Mouse (Mus musculus): Measurements from ENCODE around the gene Nup153. TPM values are rescaled to one million over a fixed set of nuclear protein-coding genes. Genes with fewer than 3 reads are reported as not detected.
A peak's percentile ranks its signal among the peaks of the same experiment; 100 is the strongest.

Nup153 gene
- polyA plus RNA-seq, 1 experiment from 2014 or later: 7.0 TPM

GRCm38 (mm10) chr13:46736479-46736865 is 8.7 kb upstream of the Nup153 start:
- WGBS: under 1% methylated on average over 12 of the region's 12 CpGs
- Histone ChIP-seq H3K27ac (replicated peaks) (peak overlapping the region; percentile 66), H3K36me3 (ENCODE audit: control insufficient read depth, insufficient read depth, low read length) (no peaks in the 10 kb centered on the region), H3K9me3 (ENCODE audit: control insufficient read depth, low read length) (no peaks in the 10 kb centered on the region), H3K4me2 (replicated peaks; ENCODE audit: low read depth) (peak overlapping the region; percentile 88), H3K4me3 (ENCODE audit: low read depth, low read length) (peak overlapping the region; percentile 52), H3K27me3 (ENCODE audit: control insufficient read depth, insufficient read depth, low read length) (no peaks in the 10 kb centered on the region), H3K9ac (ENCODE audit: low read length) (peak overlapping the region; percentile 43), H3K4me1 (replicated peaks; ENCODE audit: control insufficient read depth, insufficient read depth) (no peaks in the 10 kb centered on the region)
- TF ChIP-seq CTCF (IDR thresholded peaks at IDR 0.05; ENCODE audit: low read depth): no peak
- ATAC-seq (ENCODE audit: low FRiP score, low TSS enrichment) (no peak), DNase-seq (ENCODE audit: low spot score) (peak; percentile 26)

- ATAC-seq (ENCODE audit: low FRiP score, low TSS enrichment): peak; percentile 71
- H3K9me3 ChIP-seq (ENCODE audit: control insufficient read depth, low read length): no peaks in the 10 kb centered on the region
- H3K27me3 ChIP-seq (ENCODE audit: control insufficient read depth, insufficient read depth, low read length): no peaks in the 10 kb centered on the region
- TF ChIP-seq EP300 (optimal IDR thresholded peaks at IDR 0.05): no peak
- TF ChIP-seq CTCF (IDR thresholded peaks at IDR 0.05; ENCODE audit: low read depth): peak; percentile 44
- DNase-seq (ENCODE audit: low spot score): peak; percentile 63
- H3K4me2 ChIP-seq (replicated peaks; ENCODE audit: low read depth): peak overlapping the region; percentile 88
- no peaks in the 10 kb centered on the region for H3K36me3 ChIP-seq (ENCODE audit: control insufficient read depth, insufficient read depth, low read length)
- H3K9ac ChIP-seq (ENCODE audit: low read length): peak overlapping the region; percentile 43
- WGBS: under 1% methylated on average over 20 of the region's 20 CpGs
- peak overlapping the region; percentile 66 for H3K27ac ChIP-seq (replicated peaks)
- H3K4me1 ChIP-seq (replicated peaks; ENCODE audit: control insufficient read depth, insufficient read depth): no peaks in the 10 kb centered on the region
- peak overlapping the region; percentile 52 for H3K4me3 ChIP-seq (ENCODE audit: low read depth, low read length)
Observed at GRCm38 (mm10) chr13:46735808-46736478, 8.2 kb upstream of the Nup153 start.

GRCm38 (mm10) chr13:46735219-46735807 is 7.6 kb upstream of the Nup153 start:
- ATAC-seq (ENCODE audit: low FRiP score, low TSS enrichment) (peak; percentile 10; the same call in 1 of the 2 replicates), DNase-seq (ENCODE audit: low spot score) (no peak)
- peak overlapping the region; percentile 52 for H3K4me3 ChIP-seq (ENCODE audit: low read depth, low read length)
- H3K9me3 ChIP-seq (ENCODE audit: control insufficient read depth, low read length): no peaks in the 10 kb centered on the region
- WGBS: 27% methylated on average over 11 of the region's 11 CpGs
- peak overlapping the region; percentile 88 for H3K4me2 ChIP-seq (replicated peaks; ENCODE audit: low read depth)
- H3K36me3 ChIP-seq (ENCODE audit: control insufficient read depth, insufficient read depth, low read length): no peaks in the 10 kb centered on the region
- peak overlapping the region; percentile 63 for H3K27ac ChIP-seq (replicated peaks)
- no peak for TF ChIP-seq EP300 (optimal IDR thresholded peaks at IDR 0.05)
- no peak for TF ChIP-seq CTCF (IDR thresholded peaks at IDR 0.05; ENCODE audit: low read depth)
- H3K27me3 ChIP-seq (ENCODE audit: control insufficient read depth, insufficient read depth, low read length): no peaks in the 10 kb centered on the region
- H3K9ac ChIP-seq (ENCODE audit: low read length): peak overlapping the region; percentile 43
- H3K4me1 ChIP-seq (replicated peaks; ENCODE audit: control insufficient read depth, insufficient read depth): no peaks in the 10 kb centered on the region

GRCm38 (mm10) chr13:46729998-46730397 is 2.3 kb upstream of the Nup153 start:
- no peaks in the 10 kb centered on the region for H3K27me3 ChIP-seq (ENCODE audit: control insufficient read depth, insufficient read depth, low read length)
- TF ChIP-seq CTCF (IDR thresholded peaks at IDR 0.05; ENCODE audit: low read depth) (no peak), EP300 (optimal IDR thresholded peaks at IDR 0.05) (no peak)
- no peak overlapping the region for H3K4me2 ChIP-seq (replicated peaks; ENCODE audit: low read depth)
- no peak for DNase-seq (ENCODE audit: low spot score)
- H3K27ac ChIP-seq (replicated peaks): no peak overlapping the region
- no peaks in the 10 kb centered on the region for H3K9me3 ChIP-seq (ENCODE audit: control insufficient read depth, low read length)
- WGBS: 62% methylated on average over 2 of the region's 2 CpGs
- no peak overlapping the region for H3K9ac ChIP-seq (ENCODE audit: low read length)
- H3K4me3 ChIP-seq (ENCODE audit: low read depth, low read length): no peak overlapping the region
- H3K4me1 ChIP-seq (replicated peaks; ENCODE audit: control insufficient read depth, insufficient read depth): no peaks in the 10 kb centered on the region
- ATAC-seq (ENCODE audit: low FRiP score, low TSS enrichment): no peak
- no peaks in the 10 kb centered on the region for H3K36me3 ChIP-seq (ENCODE audit: control insufficient read depth, insufficient read depth, low read length)

DNA sequence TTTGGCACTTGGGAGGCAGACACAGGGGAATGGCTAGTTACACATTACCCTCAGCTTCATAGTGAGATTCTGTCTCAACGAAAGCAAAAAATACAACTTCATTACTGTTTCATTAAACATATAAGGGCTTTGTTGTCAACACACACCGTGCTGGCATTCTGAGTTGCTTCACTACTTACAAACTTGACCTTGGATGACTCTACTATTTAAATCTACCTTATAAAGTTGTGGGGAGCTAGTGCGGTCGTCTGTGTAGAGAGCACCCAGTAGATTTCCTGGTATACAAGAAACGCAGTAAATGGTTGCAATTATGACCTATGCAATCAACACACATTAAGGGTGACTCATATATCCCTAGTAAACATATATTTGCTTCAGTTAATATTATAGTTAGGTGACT is 671 bp upstream of the Nup153 start:
- Histone ChIP-seq H3K9ac (ENCODE audit: low read length) (0 out of 2 replicates have a peak overlapping the region, but pooled peaks have one; percentile 28), H3K27ac (replicated peaks) (no peak overlapping the region), H3K4me2 (replicated peaks; ENCODE audit: low read depth) (peak overlapping the region; percentile 54), H3K36me3 (ENCODE audit: control insufficient read depth, insufficient read depth, low read length) (no peaks in the 10 kb centered on the region), H3K4me3 (ENCODE audit: low read depth, low read length) (peak overlapping the region; percentile 95), H3K4me1 (replicated peaks; ENCODE audit: control insufficient read depth, insufficient read depth) (no peaks in the 10 kb centered on the region), H3K27me3 (ENCODE audit: control insufficient read depth, insufficient read depth, low read length) (no peaks in the 10 kb centered on the region), H3K9me3 (ENCODE audit: control insufficient read depth, low read length) (no peaks in the 10 kb centered on the region)
- TF ChIP-seq CTCF (IDR thresholded peaks at IDR 0.05; ENCODE audit: low read depth) (no peak), EP300 (optimal IDR thresholded peaks at IDR 0.05) (no peak)
- DNase-seq (ENCODE audit: low spot score): no peak
- ATAC-seq (ENCODE audit: low FRiP score, low TSS enrichment): no peak
- 24% methylated on average over 5 of the region's 5 CpGs for WGBS
